Mouse (Mus musculus) kidney, postnatal 0 days (tissue): Measurements from ENCODE around the gene Mov10l1. TPM values are rescaled to one million over a fixed set of nuclear protein-coding genes. Genes with fewer than 3 reads are reported as not detected.
A peak's percentile ranks its signal among the peaks of the same experiment; 100 is the strongest.

Source experiments
- ATAC-seq: fragments of 200-750 bp; cut with Nextera tagmentation; replicated peaks from 2 replicates; pipeline ENCODE4 v1.8.0; 2017; ENCODE audit warnings: low read depth, moderate number of reproducible peaks, moderate TSS enrichment, moderate library complexity; ENCODE audit not compliant: low FRiP score
- DNase-seq: peaks from one replicate; pipeline ENCODE4 v3.0.0-alpha.2; 2016; ENCODE audit warnings: low spot score
- H3K27ac ChIP-seq: fragments of 300-500 bp; sonication (generic); 2 replicates; pipeline ENCODE4 v1.5.1; 2014; ENCODE audit warnings: mild to moderate bottlenecking
- H3K27me3 ChIP-seq: fragments of 300-500 bp; sonication (generic); 2 replicates; pipeline ENCODE4 v1.6.1; 2014; ENCODE audit warnings: low read length, mixed read lengths; ENCODE audit not compliant: insufficient read depth
- H3K36me3 ChIP-seq: fragments of 300-500 bp; sonication (generic); 2 replicates; pipeline ENCODE4 v1.6.1; 2014; ENCODE audit warnings: low read length, mixed read lengths; ENCODE audit not compliant: insufficient read depth
- H3K4me1 ChIP-seq: fragments of 300-500 bp; sonication (generic); replicated peaks from 2 replicates; pipeline ENCODE4 v1.6.1; 2014; ENCODE audit warnings: antibody characterized with exemption, low read length, mixed read lengths; ENCODE audit not compliant: insufficient read depth
- H3K4me2 ChIP-seq: fragments of 300-500 bp; sonication (generic); 2 replicates; pipeline ENCODE4 v1.6.1; 2014; ENCODE audit warnings: mild to moderate bottlenecking, low read length, moderate library complexity, mixed read lengths
- H3K4me3 ChIP-seq: fragments of 300-500 bp; sonication (generic); replicated peaks from 2 replicates; pipeline ENCODE4 v1.5.1; 2014; ENCODE audit warnings: low read depth, low read length
- H3K9ac ChIP-seq: fragments of 300-500 bp; sonication (generic); 2 replicates; pipeline ENCODE4 v1.6.1; 2014; ENCODE audit warnings: low read depth, low read length
- H3K9me3 ChIP-seq: fragments of 300-500 bp; sonication (generic); replicated peaks from 2 replicates; pipeline ENCODE4 v1.6.1; 2016; ENCODE audit warnings: low read length, inconsistent platforms, mixed read lengths
- CTCF ChIP-seq: IDR thresholded peaks from 2 replicates; pipeline ENCODE4 v1.5.1; 2016; ENCODE audit warnings: antibody characterized with exemption, low read depth, mild to moderate bottlenecking, moderate library complexity
- WGBS: fragments of 180-500 bp; shearing (Covaris S2); extraction: QIAGEN DNeasy Blood & Tissue Kit; methylation state at CpG from one replicate; pipeline ENCODE4 v1.1.7; 2014; 5-methylcytosine and 5-hydroxymethylcytosine counted together
- polyA plus RNA-seq: library from polyadenylated mRNA; unstranded; fragments of >200 nt; fragmentation: Nextera tagmentation; extraction: Ambion mirVana; gene quantifications from 2 replicates; pipeline ENCODE4 v1.2.1, GENCODE M21; 2015

Mov10l1 gene
- polyA plus RNA-seq, 1 experiment from 2014 or later, result not detected

DNA sequence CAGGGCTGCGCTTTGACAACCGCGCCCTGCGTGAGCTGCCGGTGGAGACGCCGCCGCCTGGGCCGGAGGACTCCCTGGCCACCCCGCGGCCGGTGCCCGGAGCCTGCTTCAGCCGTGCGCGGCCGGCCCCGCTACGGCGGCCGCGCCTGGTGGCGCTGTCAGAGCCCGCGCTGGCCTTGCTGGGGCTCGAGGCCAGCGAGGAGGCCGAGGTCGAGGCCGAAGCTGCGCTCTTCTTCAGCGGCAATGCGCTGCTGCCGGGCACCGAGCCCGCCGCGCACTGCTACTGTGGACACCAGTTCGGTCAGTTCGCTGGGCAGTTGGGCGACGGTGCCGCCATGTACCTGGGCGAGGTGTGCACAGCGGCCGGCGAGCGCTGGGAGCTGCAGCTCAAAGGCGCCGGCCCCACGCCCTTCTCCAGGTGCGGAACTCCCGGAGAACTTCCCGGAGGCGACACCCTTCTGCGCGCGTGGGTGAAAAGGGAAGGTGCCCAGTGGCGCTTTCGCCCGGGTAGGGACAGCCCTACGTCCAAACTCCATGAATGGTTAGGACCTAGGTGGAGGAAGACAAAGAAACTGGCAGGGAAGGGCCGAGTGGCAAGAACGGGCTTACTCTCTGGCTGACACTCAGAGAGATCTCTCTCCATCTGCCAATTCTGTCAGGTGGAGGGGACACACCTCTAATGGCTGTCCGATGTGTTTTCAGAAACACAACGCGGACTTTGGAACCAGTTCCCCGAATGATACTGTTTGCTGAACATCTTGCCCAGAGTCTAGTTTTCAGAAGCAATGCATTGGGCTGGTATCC is 106.7 kb downstream of the Mov10l1 start:
- Histone ChIP-seq H3K9me3 (no peaks in the 10 kb centered on the region), H3K4me2 (peak overlapping the region; percentile 99), H3K9ac (peak overlapping the region; percentile 92), H3K27me3 (no peaks in the 10 kb centered on the region), H3K4me1 (peaks cover 5% of the 10 kb centered on the region; the same call in 1 of the 2 replicates), H3K27ac (peak overlapping the region; percentile 91), H3K4me3 (peak overlapping the region; percentile 95), H3K36me3 (peaks cover 40% of the 10 kb centered on the region)
- DNase-seq, result peak; percentile 23
- WGBS, result 2% methylated on average over 66 of the region's 68 CpGs
- peak; percentile 66 for ATAC-seq
- no peak for TF ChIP-seq CTCF

DNA sequence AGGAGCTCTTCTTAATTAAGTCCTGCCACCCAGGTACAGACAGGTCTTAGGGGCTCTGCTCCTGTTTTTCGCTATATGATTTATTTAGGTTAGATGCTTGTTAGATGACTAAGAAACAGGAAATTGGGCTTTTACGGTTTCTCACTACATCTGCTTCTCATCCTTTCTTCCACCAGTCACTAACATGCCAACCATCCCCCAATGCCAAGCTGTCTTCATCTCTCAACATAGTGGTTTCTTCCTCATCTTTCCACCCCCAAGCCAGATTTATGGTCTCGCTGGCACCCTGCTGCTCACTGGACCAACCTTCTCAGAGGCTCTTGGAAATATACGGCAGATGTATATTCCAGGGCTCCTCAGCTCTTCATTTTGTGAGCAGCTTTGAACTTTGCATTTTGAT is 108.0 kb downstream of the Mov10l1 start:
- DNase-seq (no peak), ATAC-seq (no peak)
- H3K36me3 ChIP-seq, result peaks cover 42% of the 10 kb centered on the region

DNA sequence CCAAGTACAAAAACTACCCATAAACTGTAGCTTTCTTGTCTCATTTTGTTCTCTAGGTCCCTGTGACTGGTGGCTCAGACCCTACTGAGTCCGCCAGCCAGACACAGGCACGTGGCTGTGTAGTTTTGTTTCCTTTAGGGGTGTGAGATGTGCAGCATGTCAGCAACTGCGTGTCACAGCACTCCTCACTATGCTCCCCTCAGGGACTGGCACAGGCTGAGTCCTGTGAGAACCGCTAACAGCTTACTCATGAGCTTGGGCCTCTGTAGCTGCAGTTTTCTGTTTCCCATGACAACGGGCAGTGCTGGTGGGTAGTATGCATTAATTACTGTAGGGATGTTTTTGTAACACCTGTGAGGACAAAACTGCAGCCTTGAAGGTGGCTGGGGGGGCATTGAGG is 109.5 kb downstream of the Mov10l1 start:
- Histone ChIP-seq H3K27me3 (no peaks in the 10 kb centered on the region), H3K4me3 (no peak overlapping the region), H3K9ac (no peak overlapping the region), H3K36me3 (peaks cover 48% of the 10 kb centered on the region), H3K9me3 (no peaks in the 10 kb centered on the region), H3K27ac (no peak overlapping the region), H3K4me2 (no peak overlapping the region), H3K4me1 (peaks cover 5% of the 10 kb centered on the region; the same call in 1 of the 2 replicates)
- 85% methylated on average over 5 of the region's 5 CpGs for WGBS
- TF ChIP-seq CTCF, result no peak
- ATAC-seq, result no peak
- DNase-seq, result no peak

More for the DNA sequence above, 108.0 kb downstream of the Mov10l1 start:
- H3K9me3 ChIP-seq, result no peaks in the 10 kb centered on the region
- H3K27ac ChIP-seq, result no peak overlapping the region
- no peak overlapping the region for H3K4me2 ChIP-seq
- WGBS, result 79% methylated on average over 4 of the region's 4 CpGs
- no peak for TF ChIP-seq CTCF
- no peaks in the 10 kb centered on the region for H3K27me3 ChIP-seq
- H3K4me3 ChIP-seq, result no peak overlapping the region
- H3K4me1 ChIP-seq, result peaks cover 5% of the 10 kb centered on the region; the same call in 1 of the 2 replicates
- no peak overlapping the region for H3K9ac ChIP-seq

DNA sequence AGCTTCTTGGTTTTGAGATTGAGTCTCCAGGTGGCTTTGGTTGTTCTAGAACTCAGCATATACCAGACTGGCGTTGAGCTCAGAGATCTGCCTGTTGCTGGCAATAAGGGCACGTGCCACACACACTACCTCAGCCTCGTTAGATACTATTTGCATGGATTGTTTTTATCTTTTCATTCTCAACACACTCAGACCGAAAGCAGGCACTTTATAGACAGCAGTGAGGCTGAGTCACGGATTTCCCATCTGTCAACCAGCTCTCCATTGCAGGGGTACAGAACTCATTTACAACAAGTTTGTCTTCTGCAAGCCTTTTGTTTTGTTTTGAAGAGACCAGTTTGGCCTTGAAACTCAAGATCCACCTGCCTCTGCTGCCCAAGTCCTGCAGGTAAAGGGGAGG is 114.7 kb downstream of the Mov10l1 start:
- no peak overlapping the region for H3K4me3 ChIP-seq
- WGBS, result 92% methylated on average over 5 of the region's 5 CpGs
- no peaks in the 10 kb centered on the region for H3K27me3 ChIP-seq
- no peak for DNase-seq
- H3K27ac ChIP-seq, result no peak overlapping the region
- H3K36me3 ChIP-seq, result peaks cover 89% of the 10 kb centered on the region
- ATAC-seq, result no peak
- TF ChIP-seq CTCF, result no peak
- H3K4me2 ChIP-seq, result no peak overlapping the region
- H3K9ac ChIP-seq, result no peak overlapping the region
- H3K4me1 ChIP-seq, result no peaks in the 10 kb centered on the region
- no peaks in the 10 kb centered on the region for H3K9me3 ChIP-seq

DNA sequence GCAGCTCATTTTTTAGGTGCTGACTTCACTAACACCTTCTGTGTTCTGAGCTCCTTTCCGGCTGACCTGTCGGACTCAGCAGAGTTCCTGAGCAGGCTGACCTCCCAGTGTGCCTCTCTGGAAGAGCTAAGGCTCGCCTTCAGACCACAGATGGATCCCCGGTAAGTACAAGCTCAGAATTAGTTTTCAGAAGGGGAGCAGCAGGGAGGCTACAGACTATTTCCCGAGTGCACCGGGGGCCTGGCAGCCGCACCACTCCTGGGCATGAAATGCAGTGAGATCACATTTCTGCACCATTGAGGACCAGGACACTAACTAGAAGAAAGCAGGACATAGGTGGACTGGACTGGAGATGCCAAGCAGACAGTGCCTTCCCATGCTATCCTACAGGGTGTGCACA is 115.9 kb downstream of the Mov10l1 start:
- Histone ChIP-seq H3K4me1 (no peaks in the 10 kb centered on the region), H3K4me3 (no peak overlapping the region), H3K9ac (no peak overlapping the region), H3K36me3 (peaks cover 91% of the 10 kb centered on the region), H3K27me3 (no peaks in the 10 kb centered on the region), H3K27ac (no peak overlapping the region), H3K4me2 (no peak overlapping the region), H3K9me3 (no peaks in the 10 kb centered on the region)
- WGBS, result 86% methylated on average over 7 of the region's 7 CpGs
- DNase-seq (no peak), ATAC-seq (no peak)
- no peak for TF ChIP-seq CTCF

DNA sequence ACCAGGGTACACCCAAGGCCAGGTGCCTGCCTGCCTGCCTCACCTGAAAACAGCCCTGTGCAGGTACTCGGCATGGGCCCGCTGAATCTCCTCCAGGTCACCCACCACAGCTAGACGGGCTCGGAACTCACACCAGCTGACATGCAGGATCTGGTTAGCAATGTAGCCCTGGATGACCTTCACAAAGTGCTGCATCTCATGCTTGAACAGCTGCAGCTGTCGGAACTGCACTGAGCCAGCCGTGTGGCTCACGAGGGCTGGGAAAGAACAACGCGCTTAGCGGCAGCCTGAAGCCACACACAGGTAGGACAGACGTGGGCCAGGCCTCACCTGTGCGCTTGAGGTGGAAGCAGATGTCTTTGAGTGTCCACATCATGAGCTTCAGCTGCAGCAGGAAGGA is 118.1 kb downstream of the Mov10l1 start:
- no peaks in the 10 kb centered on the region for H3K27me3 ChIP-seq
- ATAC-seq (no peak; the same call in 1 of the 2 replicates), DNase-seq (no peak)
- 81% methylated on average over 12 of the region's 12 CpGs for WGBS
- H3K27ac ChIP-seq, result no peak overlapping the region
- TF ChIP-seq CTCF, result no peak
- H3K36me3 ChIP-seq, result peaks cover 87% of the 10 kb centered on the region
- H3K4me2 ChIP-seq, result no peak overlapping the region
- no peaks in the 10 kb centered on the region for H3K9me3 ChIP-seq
- no peak overlapping the region for H3K4me3 ChIP-seq
- H3K4me1 ChIP-seq, result no peaks in the 10 kb centered on the region
- no peak overlapping the region for H3K9ac ChIP-seq
